Mouse (Mus musculus): ENCODE results near the gene Celsr1.

DNA sequence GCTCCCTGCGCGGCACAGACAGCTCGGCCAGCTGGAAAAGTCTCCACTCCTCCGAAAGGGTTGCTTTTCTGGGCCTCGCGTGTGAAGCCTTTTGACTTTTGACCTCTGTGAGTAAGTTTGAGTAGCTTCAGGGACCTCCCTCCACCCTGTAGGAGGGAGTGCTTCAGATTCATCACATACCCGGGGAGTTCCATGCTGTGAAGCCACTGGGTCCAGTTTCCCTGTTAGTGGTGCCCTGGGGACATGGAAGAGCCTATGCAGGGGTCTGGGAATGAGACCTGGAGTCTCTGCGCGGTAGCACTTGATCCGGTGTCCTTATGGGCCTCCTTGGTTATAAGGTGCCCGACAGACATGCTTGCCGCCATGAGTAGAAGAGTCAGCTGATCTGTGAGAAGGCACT, 48.1 kb upstream of the Celsr1 start:
- TF ChIP-seq CTCF (IDR thresholded peaks at IDR 0.05; ENCODE audit: control insufficient read depth, insufficient read depth, insufficient read length) (no peak), MAX (IDR thresholded peaks at IDR 0.05) (no peak), MYOG (IDR thresholded peaks at IDR 0.05; ENCODE audit: control insufficient read depth, extremely low read depth, insufficient read length) (no peak), MYOD1 (IDR thresholded peaks at IDR 0.05; ENCODE audit: control insufficient read depth, insufficient read length, low read depth) (no peak)

Measured in C2C12 (cell line).